Mouse (Mus musculus): ENCODE measurements at regions not wholly inside any gene's neighbourhood (a gene's known extent, or its start where the extent isn't known, plus 50 kb on each side); places are given as distances from the start of the nearest gene placed in this dataset.

DNA sequence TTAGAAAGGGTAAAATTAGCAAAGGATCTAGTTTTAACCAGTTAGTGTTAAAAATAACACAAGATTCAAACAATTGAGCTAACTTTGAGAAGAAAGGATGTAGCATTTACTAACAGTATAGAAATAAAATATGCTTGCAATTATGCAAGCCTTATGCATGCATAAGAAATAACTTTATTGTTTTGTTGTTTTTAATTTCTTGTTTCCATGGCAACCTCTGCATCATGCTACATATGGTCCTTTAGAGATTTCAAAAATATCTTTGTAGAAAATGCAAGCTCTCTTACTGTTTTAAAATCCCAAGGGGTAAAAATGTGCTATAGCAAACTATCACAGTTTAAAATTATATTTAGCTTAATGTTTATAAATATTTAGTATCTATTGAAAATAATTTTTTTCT, 395.0 kb upstream of the Spock3 start:
- DNase-seq = no peak

DNA sequence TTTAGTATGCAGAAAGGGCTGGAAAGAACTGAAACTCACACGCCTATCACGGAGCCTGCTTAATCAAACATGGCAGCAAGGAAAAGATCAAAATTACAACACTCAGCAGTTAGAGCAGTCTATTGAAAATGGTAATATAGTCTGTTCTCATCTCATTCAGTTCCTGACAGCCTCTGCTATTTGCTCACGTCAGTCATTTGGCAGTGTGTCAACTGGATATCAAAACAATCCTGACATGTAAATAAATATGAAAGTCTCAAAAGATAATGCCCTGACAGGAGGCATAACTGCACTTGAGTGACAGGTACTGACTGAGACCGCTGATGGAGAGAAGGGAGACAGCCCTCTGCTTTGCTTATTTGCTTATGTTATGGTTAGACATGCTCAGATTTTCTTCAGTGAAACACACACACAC, 375.0 kb upstream of the Spock3 start:
- DNase-seq = no peak

DNA sequence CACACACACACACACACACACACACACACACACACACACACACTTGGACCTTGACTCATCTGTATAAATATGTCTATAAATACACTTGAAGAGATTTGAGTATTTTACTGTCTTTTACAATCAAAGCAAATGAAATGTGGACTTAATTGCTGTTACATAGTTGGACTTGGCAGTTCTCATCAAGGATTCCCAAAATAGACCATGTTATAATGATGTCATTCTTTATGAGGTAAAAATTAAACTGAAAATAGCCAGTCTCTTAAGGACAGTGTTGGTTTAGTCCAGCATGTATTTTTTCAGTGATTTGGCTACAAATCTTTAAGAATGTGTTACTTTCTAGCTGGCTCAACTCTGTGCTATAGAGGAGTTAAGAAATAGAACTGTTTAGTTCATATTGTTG, 351.5 kb upstream of the Spock3 start:
- no peak for DNase-seq

DNA sequence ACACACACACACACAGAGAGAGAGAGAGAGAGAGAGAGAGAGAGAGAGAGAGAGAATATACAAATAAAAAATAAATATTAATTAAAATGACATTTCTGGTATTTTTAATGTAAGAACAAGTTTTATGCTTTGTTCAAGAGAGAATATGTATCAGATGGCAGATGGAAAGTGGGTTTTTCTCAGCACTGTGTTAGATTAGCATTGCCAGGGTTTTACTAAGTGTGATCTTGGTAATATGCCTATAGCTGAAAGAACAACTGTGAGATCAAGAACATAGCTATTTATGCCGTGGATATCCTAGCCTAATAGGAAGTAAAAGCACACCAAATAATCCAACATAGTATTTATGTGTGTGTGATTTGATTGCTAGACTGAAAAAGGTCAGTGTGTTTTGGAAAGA, 344.7 kb upstream of the Spock3 start:
- peak; percentile 17 for DNase-seq

DNA sequence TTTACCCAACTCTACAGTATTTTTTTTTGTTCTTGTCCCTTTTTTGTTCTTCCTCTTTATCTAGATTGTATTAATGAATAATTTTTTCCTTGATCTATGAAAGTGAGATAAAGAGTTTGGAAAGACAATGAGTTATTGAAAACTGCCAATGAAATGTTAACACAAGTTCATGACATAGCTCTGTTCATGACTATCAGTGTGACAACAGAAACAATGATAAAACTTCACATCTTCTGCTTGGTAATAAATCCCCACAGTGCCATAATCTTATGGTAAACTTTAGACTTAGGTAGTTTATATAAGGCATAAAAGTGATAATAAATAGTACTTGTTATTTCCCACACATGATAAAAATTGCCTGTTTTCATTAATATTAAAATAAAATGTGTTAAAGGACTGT, 330.8 kb upstream of the Spock3 start:
- DNase-seq = no peak

DNA sequence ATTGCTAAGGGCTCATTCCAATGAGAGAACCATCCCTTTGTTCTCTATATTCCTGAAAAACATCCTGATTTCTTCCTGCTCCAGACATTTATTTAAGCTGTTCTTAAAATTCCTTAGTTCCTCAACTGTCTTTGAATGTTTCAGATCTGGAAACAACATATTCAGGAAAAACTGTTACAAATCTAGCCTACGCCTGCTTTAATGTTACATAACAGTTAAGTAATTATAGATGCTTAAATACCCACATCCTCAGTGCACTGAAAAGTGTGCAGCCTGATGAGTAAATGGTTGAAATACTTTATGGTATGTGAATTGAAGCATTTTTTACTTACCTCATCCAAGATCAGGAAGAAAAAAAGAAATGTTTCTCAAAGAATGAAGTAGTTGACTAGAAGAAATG, 329.6 kb upstream of the Spock3 start:
- DNase-seq = no peak
